Mouse (Mus musculus): ENCODE data around the gene Rps28. TPM values are rescaled to one million over a fixed set of nuclear protein-coding genes. Genes with fewer than 3 reads are reported as not detected.
A peak's percentile ranks its signal among the peaks of the same experiment; 100 is the strongest.

Rps28 gene
- polyA plus RNA-seq, 1 experiment from 2014 or later = 699 TPM

DNA sequence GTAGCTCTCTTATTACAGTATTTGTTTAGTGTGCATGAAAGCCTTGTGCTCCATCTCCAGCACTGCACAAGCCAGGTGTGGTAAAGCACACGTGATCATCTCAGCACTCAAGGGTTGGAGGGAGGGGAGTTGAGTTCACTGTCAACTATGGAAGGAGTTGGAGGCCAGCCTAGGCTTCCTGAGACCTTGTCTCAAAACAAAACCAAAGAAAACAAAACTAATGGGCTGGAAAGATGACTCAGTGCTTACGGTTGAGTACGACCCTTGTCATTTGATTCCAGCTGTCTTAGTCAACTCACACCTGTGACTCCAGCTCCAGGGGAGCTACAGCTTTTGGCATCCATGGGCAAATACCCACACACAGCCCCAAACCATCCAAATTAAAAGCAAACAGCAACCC lies 11.9 kb downstream of the Rps28 start:
- ATAC-seq (no peak), DNase-seq (no peak)
- Histone ChIP-seq H3K36me3 (replicated peaks; ENCODE audit: insufficient read depth, low read length) (no peaks in the 10 kb centered on the region), H3K9me3 (ENCODE audit: low read length) (no peaks in the 10 kb centered on the region), H3K4me2 (ENCODE audit: low read depth, low read length) (no peak overlapping the region), H3K27ac (ENCODE audit: low read depth) (no peak overlapping the region; the same call in 1 of the 2 replicates), H3K27me3 (ENCODE audit: insufficient read depth, low read length) (peaks cover 6% of the 10 kb centered on the region; the same call in 1 of the 2 replicates), H3K9ac (replicated peaks) (no peak overlapping the region), H3K4me3 (ENCODE audit: low read depth, low read length) (no peak overlapping the region), H3K4me1 (ENCODE audit: insufficient read depth) (peaks cover 19% of the 10 kb centered on the region)
- WGBS (ENCODE audit: insufficient replicate concordance) = 45% methylated on average over 3 of the region's 3 CpGs
- TF ChIP-seq CTCF (IDR thresholded peaks at IDR 0.05; ENCODE audit: low read depth) = no peak
- no peak for TF ChIP-seq EP300 (IDR thresholded peaks at IDR 0.05; ENCODE audit: low read depth)

DNA sequence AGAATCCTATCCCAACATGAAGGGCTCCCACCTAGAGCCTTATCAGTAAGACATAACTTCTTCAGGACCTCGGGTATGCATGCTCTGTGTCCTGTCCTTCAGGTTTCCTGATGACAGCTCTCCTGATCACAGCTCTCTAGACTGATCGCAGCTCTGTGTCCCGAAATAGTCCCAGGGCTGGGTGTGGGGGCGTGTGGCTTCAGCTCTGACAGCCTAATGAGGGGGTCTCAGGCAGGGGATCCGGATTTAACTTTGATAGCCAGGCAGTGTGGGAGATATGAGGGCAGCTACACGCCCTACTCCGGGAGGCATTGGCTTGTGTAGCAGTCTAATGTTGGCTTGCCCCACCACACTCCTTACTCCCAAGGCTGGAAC lies 13.2 kb downstream of the Rps28 start:
- Histone ChIP-seq H3K27ac (ENCODE audit: low read depth) (peak overlapping the region; percentile 57), H3K27me3 (ENCODE audit: insufficient read depth, low read length) (peaks cover 6% of the 10 kb centered on the region; the same call in 1 of the 2 replicates), H3K4me2 (ENCODE audit: low read depth, low read length) (peak overlapping the region; percentile 88), H3K4me1 (ENCODE audit: insufficient read depth) (peaks cover 12% of the 10 kb centered on the region), H3K9me3 (ENCODE audit: low read length) (no peaks in the 10 kb centered on the region), H3K4me3 (ENCODE audit: low read depth, low read length) (peak overlapping the region; percentile 58), H3K36me3 (replicated peaks; ENCODE audit: insufficient read depth, low read length) (no peaks in the 10 kb centered on the region), H3K9ac (replicated peaks) (peak overlapping the region; percentile 46; the same call in 1 of the 2 replicates)
- no peak for DNase-seq
- TF ChIP-seq EP300 (IDR thresholded peaks at IDR 0.05; ENCODE audit: low read depth) (no peak), CTCF (IDR thresholded peaks at IDR 0.05; ENCODE audit: low read depth) (no peak)
- WGBS (ENCODE audit: insufficient replicate concordance) = 20% methylated on average over 7 of the region's 7 CpGs
- no peak for ATAC-seq

DNA sequence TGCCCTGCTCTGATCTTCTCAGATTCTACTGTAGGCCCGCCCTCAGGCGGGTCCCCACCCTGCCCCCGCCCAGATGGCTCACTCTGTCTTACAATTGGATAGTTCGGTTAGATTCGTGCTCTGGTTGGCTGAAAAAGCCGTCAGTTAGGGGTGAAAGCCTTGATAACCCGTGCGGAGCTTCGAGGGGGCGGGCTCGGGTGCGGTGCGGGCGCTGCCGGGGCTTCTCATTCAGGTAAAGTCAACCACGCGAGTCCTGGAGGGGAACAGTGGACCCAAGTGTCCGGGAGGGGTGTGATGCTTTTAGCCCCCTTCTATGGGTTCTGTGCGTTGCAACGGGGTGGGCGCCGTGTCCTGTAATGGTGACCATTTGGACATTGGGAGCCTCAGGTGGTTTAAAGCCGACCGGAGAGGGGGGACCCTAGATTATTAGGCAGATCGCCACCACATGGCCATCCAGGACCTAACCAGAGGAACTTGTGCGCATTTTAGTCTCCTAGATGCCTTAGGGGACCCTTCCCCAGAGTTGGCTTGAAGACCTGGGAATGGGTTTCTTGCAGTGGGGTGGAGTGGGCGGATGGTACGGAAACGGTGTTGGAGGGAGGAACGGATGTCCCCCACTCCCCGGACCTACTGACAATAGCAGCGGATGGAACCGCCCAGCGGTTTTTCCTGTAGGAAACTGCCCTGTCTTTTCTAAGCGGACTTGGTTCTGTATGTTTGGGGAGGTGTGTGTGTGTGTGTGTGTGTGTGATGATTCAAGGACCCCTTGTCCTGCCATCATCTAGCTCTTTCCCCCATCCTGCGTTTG lies 13.8 kb downstream of the Rps28 start, which contains the start of gene Kank3:
Gene Kank3 (plus strand): TSS at position 186 of the 808 bp plus-strand sequence.
- Histone ChIP-seq H3K27me3 (ENCODE audit: insufficient read depth, low read length) (peaks cover 6% of the 10 kb centered on the region; the same call in 1 of the 2 replicates), H3K9ac (replicated peaks) (peak within 1 kb of the TSS; percentile 66), H3K36me3 (replicated peaks; ENCODE audit: insufficient read depth, low read length) (no peaks in the 10 kb centered on the region), H3K4me1 (ENCODE audit: insufficient read depth) (peaks cover 8% of the 10 kb centered on the region), H3K9me3 (ENCODE audit: low read length) (no peaks in the 10 kb centered on the region), H3K4me3 (ENCODE audit: low read depth, low read length) (peak within 1 kb of the TSS; percentile 58), H3K27ac (ENCODE audit: low read depth) (peak within 1 kb of the TSS; percentile 57), H3K4me2 (ENCODE audit: low read depth, low read length) (peak within 1 kb of the TSS; percentile 88)
- TF ChIP-seq EP300 (IDR thresholded peaks at IDR 0.05; ENCODE audit: low read depth) (peak; percentile 30; the same call in 1 of the 2 replicates), CTCF (IDR thresholded peaks at IDR 0.05; ENCODE audit: low read depth) (no peak)
- ATAC-seq (peak; percentile 96), DNase-seq (peak; percentile 92)
- 2% methylated on average over 36 of the region's 36 CpGs for WGBS (ENCODE audit: insufficient replicate concordance)

DNA sequence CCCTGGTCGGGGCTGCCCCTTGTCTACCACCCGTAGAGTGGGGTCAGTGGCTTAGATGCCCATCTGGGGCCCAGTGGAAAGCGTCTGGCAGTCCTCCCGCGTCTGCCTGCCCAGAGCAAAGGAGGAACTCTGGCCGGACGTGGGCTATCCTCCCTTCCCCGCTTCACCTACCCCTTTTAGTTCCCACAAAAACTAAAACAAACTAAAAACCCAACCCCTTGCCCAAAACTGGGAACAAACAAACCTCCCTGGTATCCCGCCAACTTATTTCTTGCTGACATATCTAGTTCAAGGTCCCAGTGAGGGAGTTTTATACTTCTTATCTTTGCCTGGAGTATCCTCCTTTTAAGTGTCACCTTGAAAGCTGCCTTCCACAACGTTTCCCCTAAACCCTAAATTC lies 16.2 kb downstream of the Rps28 start:
- ATAC-seq = no peak
- H3K4me1 ChIP-seq (ENCODE audit: insufficient read depth) = peaks cover 8% of the 10 kb centered on the region
- no peaks in the 10 kb centered on the region for H3K36me3 ChIP-seq (replicated peaks; ENCODE audit: insufficient read depth, low read length)
- DNase-seq = no peak
- TF ChIP-seq EP300 (IDR thresholded peaks at IDR 0.05; ENCODE audit: low read depth) (no peak), CTCF (IDR thresholded peaks at IDR 0.05; ENCODE audit: low read depth) (no peak)
- H3K4me3 ChIP-seq (ENCODE audit: low read depth, low read length) = no peak overlapping the region
- 0 out of 2 replicates have a peak overlapping the region, but pooled peaks have one; percentile 16 for H3K9ac ChIP-seq (replicated peaks)
- 18% methylated on average over 10 of the region's 10 CpGs for WGBS (ENCODE audit: insufficient replicate concordance)
- peaks cover 6% of the 10 kb centered on the region; the same call in 1 of the 2 replicates for H3K27me3 ChIP-seq (ENCODE audit: insufficient read depth, low read length)
- H3K4me2 ChIP-seq (ENCODE audit: low read depth, low read length) = no peak overlapping the region
- H3K27ac ChIP-seq (ENCODE audit: low read depth) = no peak overlapping the region
- H3K9me3 ChIP-seq (ENCODE audit: low read length) = no peaks in the 10 kb centered on the region

DNA sequence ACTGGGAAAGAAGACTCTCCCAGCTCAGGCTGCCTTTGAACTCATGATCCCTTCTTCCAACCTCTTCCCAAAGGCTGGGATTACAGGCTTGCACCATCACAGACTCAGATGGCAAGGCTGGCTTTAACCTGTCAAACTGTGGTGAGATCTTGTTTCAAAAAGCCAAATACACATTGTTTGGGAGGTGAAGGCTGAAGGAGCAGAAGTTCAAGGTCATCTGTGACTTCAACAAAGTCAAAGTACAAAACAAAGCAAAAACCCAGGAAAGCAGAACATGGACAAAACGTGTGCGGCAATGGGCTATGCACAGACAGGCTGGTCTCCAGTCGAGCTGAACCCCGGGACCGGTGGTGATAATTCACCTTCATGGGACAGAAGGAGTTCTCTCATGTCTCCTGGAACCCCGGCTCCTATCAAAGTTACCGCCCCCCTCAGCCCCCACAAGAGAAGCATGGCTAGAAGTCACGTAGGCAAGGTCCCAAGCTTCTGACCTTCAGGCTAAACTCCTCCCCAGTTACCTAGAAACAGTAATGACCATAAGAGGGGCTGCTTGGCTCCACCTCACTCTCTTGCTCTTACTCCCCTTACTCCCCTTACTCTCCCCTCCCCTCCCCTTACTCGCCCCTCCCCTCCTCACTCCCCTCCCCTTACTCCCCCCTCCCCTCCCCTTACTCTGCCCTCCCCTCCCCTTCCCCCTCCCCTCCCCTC lies 17.0 kb downstream of the Rps28 start:
- ATAC-seq = peak; percentile 16; the same call in 1 of the 2 replicates

DNA sequence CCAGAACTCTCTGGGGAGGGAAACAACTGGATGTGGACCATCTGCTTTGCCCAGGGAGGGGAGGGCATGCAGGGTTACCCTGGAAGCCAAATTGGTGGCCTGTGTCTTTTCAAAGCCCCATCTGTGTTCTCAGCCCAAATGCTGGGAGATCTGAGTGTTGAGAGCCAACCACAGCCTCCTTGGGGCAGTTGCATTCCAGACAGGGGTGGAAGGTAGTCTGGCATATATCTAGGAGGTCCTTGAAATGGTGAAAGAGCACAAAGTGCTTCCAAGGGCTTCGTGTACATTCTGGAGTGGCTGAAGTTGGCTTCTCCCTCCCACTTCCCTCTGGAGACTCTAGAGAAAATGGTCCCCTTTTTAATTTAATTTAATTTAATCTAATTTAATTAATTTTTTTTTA lies 19.6 kb downstream of the Rps28 start:
- H3K4me1 ChIP-seq (ENCODE audit: insufficient read depth) = no peaks in the 10 kb centered on the region; the same call in 1 of the 2 replicates
- no peaks in the 10 kb centered on the region for H3K9me3 ChIP-seq (ENCODE audit: low read length)
- ATAC-seq (no peak), DNase-seq (no peak)
- no peak overlapping the region for H3K4me3 ChIP-seq (ENCODE audit: low read depth, low read length)
- no peak overlapping the region for H3K4me2 ChIP-seq (ENCODE audit: low read depth, low read length)
- H3K27me3 ChIP-seq (ENCODE audit: insufficient read depth, low read length) = no peaks in the 10 kb centered on the region
- H3K36me3 ChIP-seq (replicated peaks; ENCODE audit: insufficient read depth, low read length) = no peaks in the 10 kb centered on the region
- H3K9ac ChIP-seq (replicated peaks) = no peak overlapping the region
- TF ChIP-seq CTCF (IDR thresholded peaks at IDR 0.05; ENCODE audit: low read depth) = no peak
- TF ChIP-seq EP300 (IDR thresholded peaks at IDR 0.05; ENCODE audit: low read depth) = no peak
- no peak overlapping the region for H3K27ac ChIP-seq (ENCODE audit: low read depth)
- 38% methylated on average over 1 of the region's 1 CpGs for WGBS (ENCODE audit: insufficient replicate concordance)

More for the DNA sequence above, 17.0 kb downstream of the Rps28 start:
- WGBS (ENCODE audit: insufficient replicate concordance) = 53% methylated on average over 8 of the region's 9 CpGs
- H3K4me2 ChIP-seq (ENCODE audit: low read depth, low read length) = no peak overlapping the region
- H3K9me3 ChIP-seq (ENCODE audit: low read length) = no peaks in the 10 kb centered on the region
- no peak for DNase-seq
- TF ChIP-seq EP300 (IDR thresholded peaks at IDR 0.05; ENCODE audit: low read depth) (no peak), CTCF (IDR thresholded peaks at IDR 0.05; ENCODE audit: low read depth) (no peak)
- H3K27ac ChIP-seq (ENCODE audit: low read depth) = peak overlapping the region; percentile 44
- peaks cover 8% of the 10 kb centered on the region for H3K4me1 ChIP-seq (ENCODE audit: insufficient read depth)
- H3K9ac ChIP-seq (replicated peaks) = no peak overlapping the region
- H3K4me3 ChIP-seq (ENCODE audit: low read depth, low read length) = no peak overlapping the region
- H3K36me3 ChIP-seq (replicated peaks; ENCODE audit: insufficient read depth, low read length) = no peaks in the 10 kb centered on the region
- H3K27me3 ChIP-seq (ENCODE audit: insufficient read depth, low read length) = peaks cover 6% of the 10 kb centered on the region; the same call in 1 of the 2 replicates

All from liver, postnatal 0 days (tissue).